Mouse (Mus musculus): ENCODE data around the gene Rflna. TPM values are rescaled to one million over a fixed set of nuclear protein-coding genes. Genes with fewer than 3 reads are reported as not detected.

Rflna gene
- total and polyA plus RNA-seq, 3 experiments: not detected

DNA sequence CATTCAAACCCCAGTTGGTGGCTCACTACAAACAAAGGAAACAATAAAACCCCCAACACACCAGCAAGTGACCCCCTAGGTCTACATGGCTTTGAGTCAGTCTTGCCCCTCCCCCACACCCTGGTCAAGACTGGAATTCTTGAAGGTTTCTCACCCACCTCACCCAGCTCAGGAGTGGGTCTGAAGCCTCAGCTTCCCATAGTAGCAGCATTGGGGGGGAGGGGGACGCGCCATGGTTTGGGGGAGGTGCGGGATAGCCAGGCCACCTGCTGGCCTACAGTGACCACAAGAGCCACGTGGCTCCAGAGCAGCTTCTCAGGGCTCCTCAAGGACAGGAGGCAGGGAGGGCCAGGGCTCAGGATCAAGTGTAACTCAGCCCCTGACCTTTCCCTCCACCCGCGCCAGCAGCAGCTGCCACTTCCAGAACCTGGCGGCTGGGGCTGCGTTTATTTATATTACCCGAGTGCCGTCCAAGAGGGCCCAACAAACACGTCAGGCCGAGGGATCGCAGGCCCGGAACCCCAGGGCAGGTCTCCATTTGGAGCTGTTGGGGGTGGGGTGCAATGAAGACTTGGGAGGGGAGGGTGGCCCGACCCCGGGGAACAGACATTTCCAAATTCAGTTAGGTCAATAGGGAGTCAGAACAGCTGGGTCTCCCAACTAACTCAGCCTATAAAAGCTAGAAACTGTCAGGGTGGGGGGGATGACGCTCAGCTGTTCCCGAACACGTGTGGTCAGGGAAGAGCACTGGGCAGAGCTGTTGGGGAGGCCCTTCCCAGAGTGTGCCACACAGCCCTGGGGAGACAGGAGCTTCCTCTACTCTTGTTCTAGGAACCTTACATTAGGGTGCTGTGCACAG, 53.9 kb downstream of the Rflna start:
- Histone ChIP-seq H3K36me3 (ENCODE audit: control insufficient read depth in 1 of 2, insufficient read depth in 2 of 2, low read length in 2 of 2) (no peaks in the 10 kb centered on the region; a peak in 1 of 4 replicates), H3K4me3 (ENCODE audit: control insufficient read depth in 1 of 2, insufficient read depth in 1 of 2, low read depth in 2 of 2, low read length in 2 of 2) (no peak overlapping the region), H3K9ac (ENCODE audit: control insufficient read depth, low read depth, low read length, poor library complexity, severe bottlenecking) (no peak overlapping the region), H3K79me2 (ENCODE audit: control insufficient read depth, insufficient read depth, low read length, poor library complexity) (no peaks in the 10 kb centered on the region), H3K4me1 (ENCODE audit: control insufficient read depth in 1 of 2, insufficient read depth in 2 of 2, low read length in 2 of 2) (no peaks in the 10 kb centered on the region), H3K27me3 (ENCODE audit: control insufficient read depth in 1 of 2, insufficient read depth in 2 of 2, low read length in 2 of 2) (no peaks in the 10 kb centered on the region), H3K27ac (ENCODE audit: control insufficient read depth, low read depth, low read length) (no peak overlapping the region), H3K9me3 (replicated peaks; ENCODE audit: insufficient read depth, low read length) (no peaks in the 10 kb centered on the region)
- no peak for DNase-seq (ENCODE audit: low read depth, low spot score)
- TF ChIP-seq CHD2 (IDR thresholded peaks at IDR 0.05; ENCODE audit: low read length) (no peak), BHLHE40 (IDR thresholded peaks at IDR 0.05; ENCODE audit: borderline replicate concordance, low read depth, low read length) (no peak), POLR2AphosphoS5 (IDR thresholded peaks at IDR 0.05; ENCODE audit: borderline replicate concordance, low read depth, low read length) (no peak), GATA1 (IDR thresholded peaks at IDR 0.05; ENCODE audit: low read depth, low read length) (no peak), SIN3A (IDR thresholded peaks at IDR 0.05; ENCODE audit: low read length) (no peak), CTCF (IDR thresholded peaks at IDR 0.05 in 2 of 3, conservative IDR thresholded peaks at IDR 0.05 in 1 of 3; ENCODE audit: control insufficient read depth in 1 of 3, insufficient read depth in 1 of 3, low read depth in 2 of 3, low read length in 3 of 3, poor library complexity in 1 of 3, severe bottlenecking in 1 of 3) (no peak), USF2 (IDR thresholded peaks at IDR 0.05; ENCODE audit: borderline replicate concordance in 1 of 2, insufficient read depth in 1 of 2, low read depth in 1 of 2, low read length in 2 of 2) (no peak), ETS1 (IDR thresholded peaks at IDR 0.05; ENCODE audit: low read depth, low read length) (no peak), TAL1 (IDR thresholded peaks at IDR 0.05; ENCODE audit: low read length) (no peak)

DNA sequence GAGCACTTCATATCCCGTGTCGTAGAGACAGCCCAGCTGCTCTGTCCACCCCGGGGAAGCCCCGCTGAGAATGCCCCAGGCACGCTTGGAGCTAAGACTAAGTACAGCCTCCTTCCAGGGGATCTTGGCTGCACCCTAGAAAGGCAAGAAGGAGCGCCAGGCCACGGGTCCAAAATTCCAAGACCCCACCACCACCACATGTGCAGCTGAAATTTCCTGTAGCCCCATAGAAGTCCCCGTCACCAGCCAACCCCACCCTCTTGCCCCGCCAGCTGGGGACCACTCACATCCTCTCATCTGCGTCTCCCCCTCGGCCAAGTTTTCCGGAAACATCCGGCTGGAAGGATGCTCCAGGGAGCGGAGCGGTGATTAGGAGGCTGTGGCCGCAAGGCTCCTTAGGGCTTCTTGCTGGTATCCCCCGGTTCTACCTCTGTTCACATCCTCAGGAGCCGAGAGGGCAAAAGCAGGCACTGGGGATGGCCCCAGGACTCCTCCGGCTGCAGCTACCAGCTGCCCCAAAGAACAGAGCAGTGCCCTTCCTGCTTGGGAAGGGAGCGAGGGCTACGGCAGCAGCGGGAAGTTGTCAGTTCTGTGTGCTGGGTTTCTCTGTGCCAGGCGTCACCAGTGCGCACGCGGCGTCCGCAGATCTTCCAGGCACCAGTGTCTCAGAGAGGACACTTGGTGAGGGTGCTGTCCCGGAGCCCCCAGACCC, 54.7 kb downstream of the Rflna start:
- H3K27ac ChIP-seq (ENCODE audit: control insufficient read depth, low read depth, low read length): no peak overlapping the region
- TF ChIP-seq ZC3H11A (IDR thresholded peaks at IDR 0.05; ENCODE audit: low read depth, low read length) (no peak), MAX (IDR thresholded peaks at IDR 0.05; ENCODE audit: low read length) (no peak), MEF2A (IDR thresholded peaks at IDR 0.05; ENCODE audit: extremely low read depth, insufficient replicate concordance, low read depth, low read length, poor library complexity, severe bottlenecking) (no peak), JUND (IDR thresholded peaks at IDR 0.05; ENCODE audit: low read depth, low read length) (no peak)
- no peaks in the 10 kb centered on the region for H3K36me3 ChIP-seq (ENCODE audit: control insufficient read depth in 1 of 2, insufficient read depth in 2 of 2, low read length in 2 of 2)
- H3K27me3 ChIP-seq (ENCODE audit: control insufficient read depth in 1 of 2, insufficient read depth in 2 of 2, low read length in 2 of 2): no peaks in the 10 kb centered on the region
- no peaks in the 10 kb centered on the region for H3K9me3 ChIP-seq (replicated peaks; ENCODE audit: insufficient read depth, low read length)
- H3K9ac ChIP-seq (ENCODE audit: control insufficient read depth, low read depth, low read length, poor library complexity, severe bottlenecking): no peak overlapping the region
- DNase-seq (ENCODE audit: low read depth, low spot score): no peak
- no peak overlapping the region for H3K4me3 ChIP-seq (ENCODE audit: control insufficient read depth in 1 of 2, insufficient read depth in 1 of 2, low read depth in 2 of 2, low read length in 2 of 2)
- H3K4me1 ChIP-seq (ENCODE audit: control insufficient read depth in 1 of 2, insufficient read depth in 2 of 2, low read length in 2 of 2): no peaks in the 10 kb centered on the region
- H3K79me2 ChIP-seq (ENCODE audit: control insufficient read depth, insufficient read depth, low read length, poor library complexity): no peaks in the 10 kb centered on the region

Data from MEL (cell line).